Mouse (Mus musculus) testis, postnatal 10 days (tissue): Measurements from ENCODE around the gene Serpina6.
"Not testable (repeated sequence)": the region's sequence is repeated elsewhere in the genome, so short reads cannot be mapped to it uniquely, and the experiment has no call there.

Experiments used
- DNase-seq: peaks from one replicate; pipeline ENCODE4 v3.0.0; 2021; ENCODE audit warnings: low spot score

Serpina6 gene

GRCm38 (mm10) chr12:103656848-103657626, at the start of gene Serpina6:
TSS of gene Serpina6 (minus strand) at chr12:103657212.
- DNase-seq, result no peak

DNA sequence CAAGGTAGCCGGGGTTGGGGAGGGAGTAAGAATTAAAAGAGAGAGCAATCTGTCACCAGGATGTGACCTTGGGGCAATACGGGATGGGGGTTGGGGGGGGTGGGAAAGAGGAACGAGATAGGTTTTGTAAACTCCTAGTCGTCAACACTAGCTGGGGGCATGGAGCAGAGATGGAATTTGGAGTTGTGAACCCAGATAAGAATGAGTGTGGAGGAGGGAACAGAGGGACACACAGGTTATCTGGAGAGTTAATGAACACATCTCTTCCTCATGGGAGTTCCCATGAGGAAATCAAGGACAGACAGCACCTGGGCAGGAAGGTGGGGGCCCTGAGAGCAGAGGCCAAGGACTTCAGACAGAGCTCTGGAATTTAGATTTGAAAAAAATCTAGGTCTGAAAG, 49.1 kb upstream of the Serpina6 start:
- DNase-seq, result no peak

DNA sequence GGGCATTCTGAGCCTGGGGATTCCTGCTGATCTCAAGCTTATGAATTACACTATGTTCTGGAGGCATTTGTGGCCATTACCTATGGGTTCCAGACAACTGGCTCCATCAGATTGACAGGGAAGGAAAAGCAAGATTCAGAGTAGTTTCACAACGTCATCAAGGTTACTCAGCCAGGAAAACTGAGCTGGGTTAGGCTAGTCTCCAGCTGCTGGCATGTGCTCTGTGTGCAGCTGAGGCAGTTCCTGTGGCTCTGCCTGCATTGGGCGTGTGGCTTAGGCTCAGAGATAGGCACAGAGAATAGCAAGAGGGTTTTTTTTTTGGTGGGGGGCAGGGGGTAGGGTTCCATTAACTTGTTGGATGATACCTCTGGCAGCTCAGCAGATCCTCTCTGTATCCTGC, 48.5 kb upstream of the Serpina6 start:
- no peak for DNase-seq

DNA sequence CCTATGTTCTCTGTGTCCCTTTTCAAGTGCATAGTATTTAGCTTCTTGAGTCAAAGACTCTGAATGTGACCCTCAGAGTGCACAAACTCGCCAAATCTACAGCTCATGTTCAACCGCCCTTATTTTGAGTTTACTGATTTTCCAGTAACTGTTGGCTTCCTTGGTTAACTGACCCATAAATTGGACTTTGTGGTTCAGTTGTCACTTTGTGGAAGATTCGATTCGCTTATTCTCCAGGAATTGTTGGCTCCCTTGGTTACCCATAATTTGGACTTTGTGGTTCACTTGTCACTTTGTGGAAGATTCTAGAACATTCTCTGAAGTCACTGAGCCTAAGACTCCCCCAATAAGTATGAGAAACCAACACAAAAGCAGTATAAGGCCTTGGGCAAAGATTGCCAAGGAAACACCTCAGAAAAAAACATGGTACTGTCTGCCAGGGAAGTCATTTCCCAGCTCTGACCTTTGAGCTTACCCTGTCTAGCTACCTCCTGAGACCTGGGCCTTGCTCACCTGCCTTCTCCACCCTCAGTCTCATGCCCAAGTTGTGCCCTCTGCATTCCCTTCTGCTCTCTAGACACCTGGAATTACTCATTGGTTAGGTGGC, 43.2 kb upstream of the Serpina6 start:
- DNase-seq, result no peak

DNA sequence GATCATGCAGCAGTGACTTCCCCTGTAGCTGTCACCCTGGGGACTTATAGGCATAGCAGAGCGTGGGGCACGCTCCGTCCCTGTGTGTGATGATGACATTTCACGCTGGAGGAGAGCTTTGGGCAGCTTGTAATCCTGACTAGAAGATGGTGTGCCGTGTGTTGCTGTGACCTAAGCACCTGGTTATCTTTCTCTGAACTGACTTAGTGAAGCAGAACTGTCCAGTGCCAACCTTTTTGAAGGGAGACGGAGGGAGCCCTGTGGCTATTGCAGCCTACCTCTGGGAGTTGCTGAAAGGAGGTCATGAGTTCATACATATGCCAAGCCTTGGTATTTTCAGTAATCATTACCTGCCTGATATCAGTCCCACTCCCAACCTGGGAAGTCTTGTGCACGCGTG, 38.4 kb upstream of the Serpina6 start, which contains the start of gene Serpina1f:
Gene Serpina1f (minus strand): TSS at position 101 of the 400 bp plus-strand sequence.
- no peak for DNase-seq

- no peak for DNase-seq
Observed at GRCm38 (mm10) chr12:103688221-103688814, 31.3 kb upstream of the Serpina6 start.

- no peak for DNase-seq
Observed at GRCm38 (mm10) chr12:103687021-103687420, 30.0 kb upstream of the Serpina6 start.

DNA sequence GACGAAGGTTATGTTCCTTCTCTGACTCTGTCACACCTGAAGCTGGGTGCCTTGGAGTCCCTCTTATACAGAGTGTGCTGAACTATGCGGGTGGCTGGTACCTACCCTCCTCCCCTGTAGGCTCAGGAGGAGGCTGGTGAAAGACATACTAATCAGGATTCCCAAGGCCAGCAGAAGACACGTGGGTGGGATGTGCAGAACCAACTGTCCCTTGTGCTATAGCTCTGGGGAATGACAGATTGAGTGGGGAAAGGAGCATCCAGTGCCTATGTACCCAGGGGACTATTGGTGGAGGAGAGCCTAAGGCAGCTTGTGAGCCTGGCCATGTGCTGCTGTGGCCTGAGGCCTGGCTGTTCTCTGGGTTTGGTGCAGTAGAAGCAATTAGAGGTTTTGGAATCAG, 29.0 kb upstream of the Serpina6 start:
- no peak for DNase-seq

GRCm38 (mm10) chr12:103685386-103685785, 28.4 kb upstream of the Serpina6 start:
- DNase-seq, result no peak

DNA sequence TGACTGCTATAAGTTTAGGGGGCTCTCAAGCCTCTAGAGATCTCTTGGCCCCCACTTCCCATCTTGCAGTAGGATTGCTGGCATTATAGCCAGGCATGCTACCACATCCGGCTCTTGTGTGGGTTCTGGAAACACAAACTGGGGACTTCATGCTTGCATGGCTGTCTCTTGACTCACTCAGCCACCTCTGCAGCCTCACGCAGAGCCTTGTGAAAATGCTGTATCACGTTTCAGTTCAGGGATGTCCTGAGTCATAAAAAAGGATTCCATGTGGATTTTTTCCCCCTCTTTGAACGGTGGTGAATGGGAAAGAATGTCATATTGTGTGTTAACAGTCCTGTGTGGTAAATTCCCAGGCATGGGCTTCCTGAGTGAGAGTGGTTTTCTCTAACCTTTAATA, 26.8 kb upstream of the Serpina6 start:
- DNase-seq, result no peak

DNA sequence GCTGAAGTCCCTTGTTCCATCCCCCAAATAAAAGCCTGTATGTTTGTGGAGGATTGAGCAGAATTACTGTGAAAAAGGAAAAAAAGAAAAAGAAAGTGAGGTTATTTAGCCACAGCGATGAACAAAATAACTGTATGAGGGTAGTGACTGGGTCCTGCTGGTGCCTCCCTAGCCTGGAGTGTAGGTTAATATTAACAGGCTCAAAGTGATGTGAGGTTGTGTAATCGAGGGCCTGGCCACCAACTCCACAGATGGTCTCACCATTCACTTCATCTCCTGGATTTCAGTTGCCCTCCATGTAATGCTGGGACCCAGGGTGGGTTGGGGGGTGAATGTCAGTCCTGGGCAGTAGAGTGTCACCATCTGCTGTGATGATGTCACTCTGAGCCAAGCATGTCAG, 24.7 kb upstream of the Serpina6 start:
- DNase-seq, result no peak

GRCm38 (mm10) chr12:103681169-103681568, 24.2 kb upstream of the Serpina6 start:
- no peak for DNase-seq

GRCm38 (mm10) chr12:103679853-103680252, 22.8 kb upstream of the Serpina6 start:
- DNase-seq, result not testable (repeated sequence)

GRCm38 (mm10) chr12:103676039-103676438, 19.0 kb upstream of the Serpina6 start, which contains the start of gene Serpina16:
TSS of gene Serpina16 (minus strand) at chr12:103676139.
- no peak for DNase-seq

GRCm38 (mm10) chr12:103673179-103673578, 16.2 kb upstream of the Serpina6 start:
- no peak for DNase-seq

DNA sequence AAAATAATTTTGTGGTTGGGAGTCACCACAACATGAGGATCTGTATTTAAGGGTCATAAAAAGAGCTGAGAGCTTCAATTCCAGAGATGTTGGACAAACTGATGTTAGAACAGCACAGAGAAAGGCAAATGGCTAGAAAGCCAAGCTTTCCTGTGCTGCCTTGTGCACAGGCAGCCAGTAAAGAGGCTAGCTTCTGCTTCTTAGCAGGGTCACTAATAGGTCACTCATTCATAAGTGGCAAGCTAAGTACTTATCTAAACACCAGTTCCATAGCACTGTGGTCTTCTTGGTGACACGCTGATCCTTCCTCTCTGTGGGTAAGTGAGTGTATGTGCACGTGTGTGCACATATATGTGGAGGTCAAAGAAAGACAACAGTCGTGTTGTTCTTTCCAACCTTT, 14.5 kb upstream of the Serpina6 start:
- no peak for DNase-seq

DNA sequence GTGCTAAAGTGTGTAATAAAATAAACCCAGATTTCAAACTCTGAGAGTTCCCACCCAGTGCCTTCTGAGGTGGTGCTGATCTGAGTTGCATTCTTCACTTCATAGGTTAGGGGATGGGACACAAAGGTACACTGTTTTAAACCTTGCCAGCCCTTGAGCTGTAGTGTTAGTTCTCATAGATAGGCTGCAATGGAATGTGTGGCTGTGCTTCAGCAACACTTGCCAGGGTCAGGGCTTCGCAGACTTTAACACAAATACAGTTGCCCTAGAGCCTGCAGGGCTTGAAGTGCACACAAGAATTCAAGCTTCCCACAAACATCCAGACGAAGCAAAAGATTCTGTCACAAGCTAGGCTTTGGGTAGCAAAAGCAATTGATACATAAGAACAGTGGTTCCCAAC, 14.0 kb upstream of the Serpina6 start:
- DNase-seq, result no peak

- DNase-seq, result no peak
Observed at GRCm38 (mm10) chr12:103670344-103670743, 13.3 kb upstream of the Serpina6 start.

DNA sequence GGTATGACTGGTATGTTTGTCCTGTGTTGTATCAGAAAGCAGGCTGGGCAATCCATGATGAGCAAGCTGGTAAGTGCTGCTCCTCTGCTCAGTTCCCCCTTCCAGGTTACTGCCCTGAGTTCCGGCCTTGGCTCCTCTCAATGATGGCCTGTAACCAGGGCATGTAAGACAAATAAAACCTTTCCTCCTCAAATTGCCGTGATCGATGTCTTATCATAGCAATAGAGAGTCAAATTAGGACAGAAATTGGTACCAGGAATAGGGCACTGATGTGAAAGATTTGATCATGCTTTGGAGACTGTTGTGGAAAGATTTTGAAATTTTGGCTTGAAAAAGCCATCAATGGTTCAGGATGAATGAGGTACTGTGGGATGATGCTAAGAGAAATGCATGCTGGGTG, 8.3 kb upstream of the Serpina6 start:
- DNase-seq, result no peak

GRCm38 (mm10) chr12:103662053-103662452, 5.0 kb upstream of the Serpina6 start:
- DNase-seq, result not testable (repeated sequence)

DNA sequence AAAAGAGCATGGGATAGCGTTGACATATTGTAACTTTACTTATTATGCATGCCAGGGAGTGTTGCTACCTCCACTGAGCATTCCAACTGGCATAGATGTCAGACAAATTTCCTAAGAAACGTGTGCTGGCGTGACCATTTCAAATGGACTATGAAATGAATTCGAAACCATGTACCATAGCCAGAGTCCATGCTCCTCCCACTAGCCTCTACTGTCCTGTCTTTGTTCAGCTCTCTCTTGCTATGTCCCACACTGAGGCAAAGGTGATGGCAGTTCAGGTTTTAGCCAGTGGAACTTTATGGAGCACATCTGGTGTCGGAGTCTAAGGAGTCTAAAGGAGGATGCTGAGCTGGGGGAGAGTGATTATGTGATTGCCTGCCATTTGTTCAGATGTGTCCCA, 3.1 kb upstream of the Serpina6 start:
- no peak for DNase-seq

- DNase-seq, result no peak
Observed at GRCm38 (mm10) chr12:103659171-103659570, 2.2 kb upstream of the Serpina6 start.

DNA sequence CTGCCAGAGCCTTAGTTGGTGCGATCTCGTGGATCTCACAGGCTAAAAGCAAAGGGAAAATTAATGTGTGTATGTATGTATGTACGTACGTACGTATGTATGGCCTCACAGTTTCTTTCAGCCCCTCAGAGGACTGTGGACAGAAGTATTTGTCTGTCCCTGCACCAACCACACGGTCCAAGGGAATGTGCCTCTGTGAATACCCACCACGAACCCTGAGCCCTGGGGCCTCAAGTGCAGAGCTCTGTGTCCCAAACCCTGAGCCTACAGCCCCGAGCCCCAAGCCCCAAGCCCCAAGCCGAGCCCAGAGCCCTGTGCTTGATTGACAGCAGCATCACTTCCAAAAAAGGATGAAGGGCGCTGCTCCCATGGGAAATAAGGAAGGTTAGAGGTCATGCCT, 979 bp upstream of the Serpina6 start:
- DNase-seq, result no peak
